Mouse (Mus musculus) limb, embryonic 10.5 days (tissue): Measurements from ENCODE around the gene Ctse. TPM values are rescaled to one million over a fixed set of nuclear protein-coding genes. Genes with fewer than 3 reads are reported as not detected.

ENCODE experiments used
- DNase-seq: peaks from one replicate; pipeline ENCODE4 v3.0.0-alpha.2; 2017; ENCODE audit warnings: low spot score
- H3K27ac ChIP-seq: fragments of 300-500 bp; sonication (generic); 2 replicates; pipeline ENCODE4 v1.5.1; 2016; ENCODE audit warnings: mild to moderate bottlenecking
- H3K27me3 ChIP-seq: fragments of 300-500 bp; sonication (generic); 2 replicates; pipeline ENCODE4 v1.6.1; 2016; ENCODE audit warnings: low read depth, mild to moderate bottlenecking; ENCODE audit not compliant: poor library complexity, severe bottlenecking
- H3K36me3 ChIP-seq: fragments of 300-500 bp; sonication (generic); 2 replicates; pipeline ENCODE4 v1.6.1; 2016; ENCODE audit warnings: mild to moderate bottlenecking, moderate library complexity
- H3K4me1 ChIP-seq: fragments of 300-500 bp; sonication (generic); 2 replicates; pipeline ENCODE4 v1.6.1; 2016
- H3K4me3 ChIP-seq: fragments of 300-500 bp; sonication (generic); 2 replicates; pipeline ENCODE4 v1.5.1; 2016; ENCODE audit warnings: mild to moderate bottlenecking, moderate library complexity
- H3K9me3 ChIP-seq: fragments of 300-500 bp; sonication (generic); replicated peaks from 2 replicates; pipeline ENCODE4 v1.6.1; 2016; ENCODE audit warnings: mild to moderate bottlenecking
- WGBS: fragments of 180-500 bp; shearing (Covaris S2); methylation state at CpG from one replicate; pipeline ENCODE4 v1.1.7; 2016; 5-methylcytosine and 5-hydroxymethylcytosine counted together
- polyA plus RNA-seq: library from polyadenylated mRNA; unstranded; fragments of >200 nt; fragmentation: Nextera tagmentation; extraction: Ambion mirVana; gene quantifications from 2 replicates; pipeline ENCODE4 v1.2.1, GENCODE M21; 2016

Gene Ctse
- polyA plus RNA-seq, 1 experiment from 2014 or later, result not detected

DNA sequence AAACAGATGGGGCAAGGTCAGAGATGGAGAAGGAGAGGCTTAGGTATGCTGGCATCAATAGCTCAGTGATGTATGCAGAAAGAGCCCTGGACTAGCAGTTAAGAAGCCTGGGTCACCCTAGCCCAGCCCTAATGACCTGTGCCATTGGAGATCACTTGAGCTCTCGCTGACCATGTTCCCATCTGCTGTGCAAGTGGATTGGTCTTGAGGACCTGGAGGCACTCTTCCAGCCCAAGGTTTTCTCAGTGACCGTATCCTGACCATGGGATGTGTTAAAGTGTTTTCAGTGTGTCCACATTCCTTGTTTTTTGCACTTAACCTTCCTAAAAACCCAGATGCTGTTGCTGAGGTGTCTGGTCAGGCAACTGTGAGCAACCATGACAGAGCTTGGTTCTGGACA, 22.2 kb downstream of the Ctse start:
- DNase-seq, result no peak
- no peaks in the 10 kb centered on the region for H3K36me3 ChIP-seq
- WGBS, result 88% methylated on average over 2 of the region's 2 CpGs
- no peaks in the 10 kb centered on the region for H3K27me3 ChIP-seq
- no peaks in the 10 kb centered on the region for H3K9me3 ChIP-seq
- H3K4me1 ChIP-seq, result peaks cover 6% of the 10 kb centered on the region
- H3K27ac ChIP-seq, result no peak overlapping the region
- no peak overlapping the region for H3K4me3 ChIP-seq

DNA sequence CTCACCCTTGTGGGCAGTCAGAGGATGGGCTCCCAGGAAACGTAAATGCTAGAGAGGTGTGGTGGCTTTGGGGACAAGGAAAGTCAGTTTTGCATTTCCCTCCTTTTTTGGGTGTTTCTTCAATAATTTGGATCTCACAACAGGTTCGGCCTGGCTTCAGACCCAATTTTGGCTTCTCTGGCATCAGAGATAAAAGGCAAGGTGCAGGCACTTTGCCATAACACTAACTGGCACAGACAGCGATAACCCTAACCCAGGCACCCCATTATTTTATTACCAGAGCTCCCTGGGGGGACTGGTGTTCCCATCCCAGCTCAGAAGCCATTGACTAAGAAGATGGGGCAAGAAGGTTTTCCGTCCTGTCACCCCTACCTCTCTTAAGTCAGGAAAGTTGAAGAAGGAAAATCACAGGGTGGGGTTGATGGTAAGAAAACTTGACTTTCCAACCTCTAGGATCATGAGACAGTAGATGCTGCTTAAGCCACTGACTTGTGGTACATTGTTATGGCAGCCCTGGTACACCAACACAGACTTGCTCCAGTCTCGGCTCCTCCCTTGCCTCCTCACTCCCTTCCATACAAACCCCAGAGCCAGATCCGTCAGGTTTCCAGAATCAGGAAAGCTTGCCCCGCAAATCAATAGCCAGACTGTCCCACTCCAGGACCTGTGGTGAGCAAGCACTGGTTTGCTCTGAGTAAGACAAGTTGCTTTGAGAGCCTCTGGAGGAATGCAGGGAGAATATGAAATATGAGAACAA, 22.8 kb downstream of the Ctse start:
- Histone ChIP-seq H3K9me3 (no peaks in the 10 kb centered on the region), H3K4me1 (peaks cover 6% of the 10 kb centered on the region), H3K4me3 (no peak overlapping the region), H3K27ac (no peak overlapping the region), H3K27me3 (no peaks in the 10 kb centered on the region), H3K36me3 (no peaks in the 10 kb centered on the region)
- 84% methylated on average over 7 of the region's 7 CpGs for WGBS
- no peak for DNase-seq

DNA sequence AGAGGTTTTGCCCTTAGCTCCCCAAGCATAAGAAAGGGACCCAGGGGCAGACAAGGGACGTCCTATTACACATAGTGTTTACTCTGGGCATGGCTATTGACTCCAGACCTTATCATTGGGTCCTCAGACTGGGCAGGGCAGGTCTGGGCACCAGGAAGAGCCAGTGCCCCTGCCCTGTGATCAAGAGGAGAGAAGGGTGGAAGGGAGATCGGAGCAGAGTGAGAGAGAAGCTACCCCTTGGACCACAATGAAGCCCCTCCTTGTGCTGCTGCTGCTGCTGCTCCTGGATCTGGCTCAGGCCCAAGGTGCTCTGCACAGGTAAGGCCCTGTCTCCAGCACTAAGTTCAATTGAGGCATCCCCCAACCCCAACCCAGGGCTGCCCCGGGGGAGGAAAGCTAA, 23.6 kb downstream of the Ctse start:
- H3K27me3 ChIP-seq, result no peaks in the 10 kb centered on the region
- no peak overlapping the region for H3K4me3 ChIP-seq
- H3K9me3 ChIP-seq, result no peaks in the 10 kb centered on the region
- DNase-seq, result no peak
- 70% methylated on average over 3 of the region's 3 CpGs for WGBS
- no peak overlapping the region for H3K27ac ChIP-seq
- peaks cover 6% of the 10 kb centered on the region for H3K4me1 ChIP-seq
- no peaks in the 10 kb centered on the region for H3K36me3 ChIP-seq

DNA sequence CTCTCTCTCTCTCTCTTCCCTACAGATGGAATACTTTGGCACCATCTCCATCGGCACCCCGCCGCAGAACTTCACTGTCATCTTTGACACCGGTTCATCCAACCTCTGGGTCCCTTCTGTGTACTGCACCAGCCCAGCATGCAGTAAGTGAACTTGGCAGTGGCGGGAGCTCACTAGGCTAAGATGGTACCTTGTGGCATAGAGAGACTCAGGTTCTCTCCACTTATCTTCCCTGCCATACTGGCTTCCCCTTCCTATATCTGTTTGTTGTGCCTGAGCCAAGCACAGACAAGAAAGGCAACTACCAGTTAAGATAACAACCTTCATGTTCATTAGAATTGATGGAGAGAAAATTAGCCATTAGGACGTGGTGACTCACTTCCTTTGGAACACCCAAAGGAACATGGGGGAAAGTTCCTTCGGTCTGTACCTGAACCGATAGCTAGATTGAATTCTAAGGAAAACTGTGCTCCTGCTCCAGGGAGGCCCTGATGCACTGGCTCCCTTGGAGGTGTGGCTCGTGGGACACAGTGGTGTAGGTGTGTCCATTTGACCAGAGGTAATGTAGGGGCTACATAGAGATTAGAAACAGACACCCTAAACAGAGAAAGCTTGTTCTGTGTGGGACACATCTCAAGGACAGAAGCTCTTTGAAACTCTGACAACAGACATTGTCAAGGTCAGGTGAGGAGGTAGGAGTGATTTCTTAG, 25.3 kb downstream of the Ctse start:
- Histone ChIP-seq H3K4me3 (no peak overlapping the region), H3K36me3 (no peaks in the 10 kb centered on the region), H3K27me3 (no peaks in the 10 kb centered on the region), H3K4me1 (no peaks in the 10 kb centered on the region), H3K9me3 (no peaks in the 10 kb centered on the region), H3K27ac (no peak overlapping the region)
- no peak for DNase-seq
- 86% methylated on average over 9 of the region's 9 CpGs for WGBS

DNA sequence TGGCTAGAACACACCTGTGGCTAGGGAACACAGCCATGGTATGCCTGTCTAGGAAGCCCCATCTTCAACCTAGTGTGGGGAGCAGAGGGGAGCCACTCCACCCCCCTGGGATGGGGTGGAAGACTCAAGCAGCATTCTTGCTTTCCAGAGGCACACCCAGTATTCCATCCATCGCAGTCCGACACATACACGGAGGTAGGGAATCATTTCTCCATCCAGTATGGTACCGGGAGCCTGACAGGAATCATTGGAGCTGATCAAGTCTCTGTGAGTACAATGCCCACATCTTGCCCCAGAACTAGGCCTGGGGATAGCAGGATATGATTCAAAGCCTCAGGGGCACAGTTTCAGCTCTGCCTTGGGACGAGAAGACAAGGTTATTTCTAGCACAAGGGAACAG, 26.0 kb downstream of the Ctse start:
- H3K36me3 ChIP-seq, result no peaks in the 10 kb centered on the region
- no peaks in the 10 kb centered on the region for H3K9me3 ChIP-seq
- WGBS, result 85% methylated on average over 5 of the region's 5 CpGs
- peaks cover 3% of the 10 kb centered on the region for H3K4me1 ChIP-seq
- no peak overlapping the region for H3K4me3 ChIP-seq
- no peak for DNase-seq
- H3K27ac ChIP-seq, result no peak overlapping the region
- no peaks in the 10 kb centered on the region for H3K27me3 ChIP-seq

DNA sequence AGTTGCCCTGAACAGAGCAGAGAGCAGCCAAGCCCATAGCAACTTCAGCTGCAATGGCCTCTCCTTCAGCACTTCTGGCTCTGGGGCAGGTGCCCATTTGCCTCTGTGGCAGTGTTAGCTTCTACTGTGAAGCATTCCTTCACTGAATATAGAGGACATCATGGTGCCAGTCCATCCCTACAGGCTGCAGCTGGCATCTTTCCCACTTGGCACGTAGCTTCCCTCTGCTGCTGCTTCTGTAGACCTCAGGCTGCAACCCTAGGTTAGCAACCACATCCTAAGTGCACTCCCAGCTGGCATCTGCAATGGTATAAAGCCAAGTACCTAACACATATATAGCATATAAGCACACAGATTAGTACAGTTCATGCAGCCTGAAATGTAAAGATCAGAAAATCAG, 27.8 kb downstream of the Ctse start:
- Histone ChIP-seq H3K4me1 (peaks cover 4% of the 10 kb centered on the region), H3K36me3 (no peaks in the 10 kb centered on the region), H3K27ac (no peak overlapping the region), H3K9me3 (no peaks in the 10 kb centered on the region), H3K4me3 (no peak overlapping the region), H3K27me3 (no peaks in the 10 kb centered on the region)
- no peak for DNase-seq
- WGBS, result 72% methylated on average over 1 of the region's 1 CpGs

DNA sequence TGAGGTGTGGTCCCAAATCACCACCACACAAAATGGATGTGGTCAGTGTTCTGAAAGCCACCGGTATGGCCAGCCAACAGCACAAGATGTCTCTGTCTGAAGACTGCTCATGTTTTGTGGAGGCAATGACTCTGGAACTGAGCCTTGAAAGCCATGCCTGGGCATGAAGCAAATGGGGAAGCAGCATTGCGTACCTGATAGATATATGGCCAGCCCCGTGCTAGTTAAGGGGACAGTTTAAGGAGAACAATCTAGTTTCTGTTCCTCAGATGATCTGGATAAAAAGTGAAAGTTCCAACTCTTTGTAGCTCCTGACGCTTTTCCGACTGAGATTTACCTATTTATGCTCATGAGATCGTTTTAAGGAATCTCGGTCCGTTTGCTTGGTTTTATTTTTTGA, 33.0 kb downstream of the Ctse start:
- H3K27me3 ChIP-seq, result no peaks in the 10 kb centered on the region
- no peak overlapping the region for H3K27ac ChIP-seq
- H3K4me3 ChIP-seq, result no peak overlapping the region
- 89% methylated on average over 8 of the region's 8 CpGs for WGBS
- H3K9me3 ChIP-seq, result no peaks in the 10 kb centered on the region
- no peaks in the 10 kb centered on the region for H3K36me3 ChIP-seq
- H3K4me1 ChIP-seq, result peaks cover 4% of the 10 kb centered on the region
- no peak for DNase-seq

DNA sequence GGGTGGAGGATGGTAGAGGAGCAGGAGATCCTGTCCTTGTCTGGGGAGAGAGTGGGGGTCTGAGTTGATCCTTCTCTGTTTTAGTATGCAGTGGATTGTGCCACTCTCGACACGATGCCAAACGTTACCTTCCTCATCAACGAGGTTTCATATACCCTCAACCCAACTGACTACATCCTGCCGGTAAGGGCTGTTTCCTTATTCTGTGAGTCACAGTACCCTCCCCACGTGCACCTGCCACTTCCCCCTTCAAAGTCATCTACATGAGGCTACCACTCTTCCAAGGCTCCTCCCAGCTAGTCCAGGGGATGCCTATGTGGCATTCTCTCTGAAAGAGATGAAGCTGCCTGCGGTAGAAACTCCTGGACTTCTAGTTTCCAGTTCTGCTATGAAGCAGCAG, 34.3 kb downstream of the Ctse start:
- Histone ChIP-seq H3K27me3 (no peaks in the 10 kb centered on the region), H3K27ac (no peak overlapping the region), H3K9me3 (no peaks in the 10 kb centered on the region), H3K4me3 (no peak overlapping the region), H3K36me3 (no peaks in the 10 kb centered on the region), H3K4me1 (peaks cover 4% of the 10 kb centered on the region)
- WGBS, result 85% methylated on average over 7 of the region's 7 CpGs
- no peak for DNase-seq

DNA sequence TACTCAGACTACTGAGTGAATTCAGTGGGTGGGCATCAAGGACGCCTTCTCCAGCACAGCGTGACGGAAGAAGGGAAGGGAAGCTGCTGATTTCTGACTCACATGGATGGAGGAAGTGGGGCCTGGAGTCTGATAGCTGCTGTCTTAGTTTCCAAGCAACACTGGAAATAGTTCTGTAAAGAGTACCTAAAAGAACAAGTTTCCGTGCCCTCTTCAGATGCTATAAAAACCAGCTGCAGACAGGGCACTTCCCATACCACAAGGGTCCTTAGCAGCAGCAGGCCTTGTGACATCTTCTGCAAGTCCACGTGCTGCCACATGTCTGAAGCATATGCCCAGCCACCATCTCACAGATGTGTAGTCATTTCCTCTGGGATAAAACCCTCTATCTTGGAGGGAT, 41.5 kb downstream of the Ctse start:
- no peaks in the 10 kb centered on the region for H3K27me3 ChIP-seq
- WGBS, result 91% methylated on average over 5 of the region's 5 CpGs
- H3K36me3 ChIP-seq, result no peaks in the 10 kb centered on the region
- H3K4me1 ChIP-seq, result no peaks in the 10 kb centered on the region
- H3K9me3 ChIP-seq, result no peaks in the 10 kb centered on the region
- no peak overlapping the region for H3K4me3 ChIP-seq
- H3K27ac ChIP-seq, result no peak overlapping the region
- DNase-seq, result no peak

DNA sequence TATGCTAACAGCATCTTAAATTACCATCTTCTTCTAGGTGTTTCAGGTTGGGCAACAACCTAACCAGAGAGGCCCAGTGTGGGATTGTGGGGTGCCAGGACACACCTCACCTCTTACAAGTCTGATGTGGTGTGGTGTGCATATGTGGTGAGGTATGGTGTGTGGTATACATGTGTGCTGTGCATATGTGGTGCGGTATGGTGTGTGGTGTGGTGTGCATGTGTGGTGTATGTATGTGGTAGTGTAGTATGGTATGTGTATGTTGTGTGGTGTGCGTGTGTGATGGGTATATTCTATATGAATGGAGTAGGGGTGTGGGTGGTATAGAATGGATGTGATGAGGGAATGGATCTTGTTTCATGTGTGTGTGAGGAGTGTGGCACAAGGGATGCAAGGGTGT, 49.6 kb downstream of the Ctse start:
- H3K9me3 ChIP-seq, result no peaks in the 10 kb centered on the region
- H3K27me3 ChIP-seq, result no peaks in the 10 kb centered on the region
- H3K27ac ChIP-seq, result no peak overlapping the region
- no peak for DNase-seq
- 98% methylated on average over 2 of the region's 2 CpGs for WGBS
- no peak overlapping the region for H3K4me3 ChIP-seq
- H3K4me1 ChIP-seq, result no peaks in the 10 kb centered on the region; the same call in 1 of the 2 replicates
- no peaks in the 10 kb centered on the region for H3K36me3 ChIP-seq

DNA sequence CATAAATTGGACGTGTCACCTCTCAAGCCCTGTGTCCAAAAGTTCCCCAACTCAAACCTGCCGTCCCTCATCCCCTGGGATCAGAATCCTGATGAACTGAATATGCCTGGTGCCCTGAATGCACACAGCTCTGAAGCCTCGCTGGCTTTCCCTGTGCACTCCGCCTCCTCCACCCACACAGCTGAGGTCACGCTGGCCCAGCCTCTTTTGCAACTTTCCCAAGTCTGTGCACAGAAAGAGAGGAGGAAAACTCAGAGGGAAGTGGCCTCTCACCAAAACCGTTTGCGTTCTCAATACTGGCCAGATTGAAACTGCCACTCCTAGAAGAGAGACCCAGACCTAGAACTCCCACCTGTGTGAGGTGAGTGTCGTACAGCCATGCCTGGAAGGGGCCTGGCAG, 50.4 kb downstream of the Ctse start, which contains the start of gene Rab7b:
Gene Rab7b (plus strand): TSS at position 221 of the 400 bp plus-strand sequence.
- WGBS, result 69% methylated on average over 8 of the region's 8 CpGs
- Histone ChIP-seq H3K27me3 (no peaks in the 10 kb centered on the region), H3K4me1 (no peaks in the 10 kb centered on the region; the same call in 1 of the 2 replicates), H3K36me3 (no peaks in the 10 kb centered on the region), H3K9me3 (no peaks in the 10 kb centered on the region), H3K27ac (no peak within 1 kb of the TSS), H3K4me3 (no peak within 1 kb of the TSS)
- no peak for DNase-seq

DNA sequence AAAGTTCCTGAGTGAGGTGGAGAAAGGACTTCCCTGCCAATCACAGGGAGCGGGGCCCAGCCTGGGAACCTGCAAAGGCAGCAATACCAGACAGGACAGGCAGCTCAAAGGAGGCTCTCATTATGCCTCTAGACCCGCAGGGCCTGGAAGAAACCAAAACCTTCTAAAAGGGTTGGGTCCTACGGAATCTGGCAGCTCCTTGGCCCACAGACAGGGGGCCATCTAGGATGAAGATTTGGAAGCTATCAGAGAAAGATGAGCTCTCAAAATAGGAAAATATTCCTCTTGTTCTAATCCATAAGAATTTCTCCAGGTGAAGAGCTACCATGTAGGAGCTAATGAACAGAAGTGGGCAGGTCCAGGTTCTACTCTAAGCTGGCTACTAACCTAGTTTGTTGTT, 50.9 kb downstream of the Ctse start:
- H3K36me3 ChIP-seq, result no peaks in the 10 kb centered on the region
- H3K27ac ChIP-seq, result no peak overlapping the region
- H3K4me1 ChIP-seq, result no peaks in the 10 kb centered on the region; the same call in 1 of the 2 replicates
- H3K4me3 ChIP-seq, result no peak overlapping the region
- H3K9me3 ChIP-seq, result no peaks in the 10 kb centered on the region
- WGBS, result 81% methylated on average over 3 of the region's 3 CpGs
- no peaks in the 10 kb centered on the region for H3K27me3 ChIP-seq
- DNase-seq, result no peak

DNA sequence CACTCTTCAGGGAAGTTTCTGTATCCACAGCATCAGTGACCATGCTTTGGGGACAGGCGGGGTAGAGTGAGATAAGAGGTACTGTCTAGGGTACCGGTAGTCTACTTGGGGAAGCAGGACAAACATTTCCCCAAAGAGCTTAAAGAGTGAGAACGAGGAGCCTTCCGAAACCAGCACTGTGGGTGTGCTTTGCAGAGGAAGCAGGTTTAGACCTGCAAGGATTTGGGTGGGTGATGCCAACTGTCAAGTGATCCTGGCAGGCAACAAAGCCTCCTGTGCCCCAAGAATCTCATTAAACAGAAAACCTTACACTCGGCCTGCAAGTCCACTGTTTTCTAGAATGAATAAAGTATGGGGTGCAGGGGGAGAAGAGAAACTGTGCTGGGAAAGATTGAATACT, 51.8 kb downstream of the Ctse start:
- Histone ChIP-seq H3K36me3 (no peaks in the 10 kb centered on the region), H3K9me3 (no peaks in the 10 kb centered on the region), H3K4me1 (no peaks in the 10 kb centered on the region; the same call in 1 of the 2 replicates), H3K27me3 (no peaks in the 10 kb centered on the region), H3K4me3 (no peak overlapping the region), H3K27ac (no peak overlapping the region)
- 88% methylated on average over 5 of the region's 5 CpGs for WGBS
- no peak for DNase-seq
